Mouse (Mus musculus): ENCODE measurements around the gene Bnip3.

Gene Bnip3

GRCm38 (mm10) chr7:138909277-138910192 is at the start of gene Bnip3:
Bnip3 (minus strand) TSS chr7:138909519.
- in situ Hi-C loops (cut with MboI, MseI), result no loop called here

GRCm38 (mm10) chr7:138957106-138957505 is 47.8 kb upstream of the Bnip3 start:
- in situ Hi-C loops (cut with MboI, MseI), result no loop called here

GRCm38 (mm10) chr7:138955787-138956186 is 46.5 kb upstream of the Bnip3 start:
- in situ Hi-C loops (cut with MboI, MseI), result no loop called here

- in situ Hi-C loops (cut with MboI, MseI), result no loop called here
Measured at GRCm38 (mm10) chr7:138948309-138948708, 39.0 kb upstream of the Bnip3 start.

GRCm38 (mm10) chr7:138947741-138948140 is 38.4 kb upstream of the Bnip3 start:
- in situ Hi-C loops (cut with MboI, MseI), result no loop called here

- in situ Hi-C loops (cut with MboI, MseI), result no loop called here
Measured at GRCm38 (mm10) chr7:138945668-138946067, 36.3 kb upstream of the Bnip3 start.

- in situ Hi-C loops (cut with MboI, MseI), result no loop called here
Measured at GRCm38 (mm10) chr7:138942301-138942700, 33.0 kb upstream of the Bnip3 start.

- in situ Hi-C loops (cut with MboI, MseI), result no loop called here
Measured at GRCm38 (mm10) chr7:138941571-138941970, 32.3 kb upstream of the Bnip3 start.

GRCm38 (mm10) chr7:138940612-138941461 is 31.5 kb upstream of the Bnip3 start, which contains the start of gene Jakmip3:
Jakmip3 (plus strand) TSS chr7:138940730.
- in situ Hi-C loops (cut with MboI, MseI), result no loop called here

- in situ Hi-C loops (cut with MboI, MseI), result no loop called here
Measured at GRCm38 (mm10) chr7:138940256-138940611, 30.9 kb upstream of the Bnip3 start.

- in situ Hi-C loops (cut with MboI, MseI), result no loop called here
Measured at GRCm38 (mm10) chr7:138938991-138939390, 29.7 kb upstream of the Bnip3 start.

- in situ Hi-C loops (cut with MboI, MseI), result no loop called here
Measured at GRCm38 (mm10) chr7:138934523-138934922, 25.2 kb upstream of the Bnip3 start.

GRCm38 (mm10) chr7:138928456-138928855 is 19.1 kb upstream of the Bnip3 start:
- in situ Hi-C loops (cut with MboI, MseI), result no loop called here

- in situ Hi-C loops (cut with MboI, MseI), result loop anchor here (5.0 kb wide), 1 partner anchor 82 kb away; no protein-coding TSS in a partner anchor
Measured at GRCm38 (mm10) chr7:138923756-138924425, 14.6 kb upstream of the Bnip3 start.

- in situ Hi-C loops (cut with MboI, MseI), result loop anchor here (5.0 kb wide), 1 partner anchor 79 kb away; no protein-coding TSS in a partner anchor
Measured at GRCm38 (mm10) chr7:138921611-138922010, 12.3 kb upstream of the Bnip3 start.

- in situ Hi-C loops (cut with MboI, MseI), result no loop called here
Measured at GRCm38 (mm10) chr7:138919156-138919944, 10.0 kb upstream of the Bnip3 start.

- in situ Hi-C loops (cut with MboI, MseI), result no loop called here
Measured at GRCm38 (mm10) chr7:138913616-138914015, 4.3 kb upstream of the Bnip3 start.

GRCm38 (mm10) chr7:138910193-138910562 is 859 bp upstream of the Bnip3 start:
- in situ Hi-C loops (cut with MboI, MseI), result no loop called here

GRCm38 (mm10) chr7:138908768-138909276 is 497 bp downstream of the Bnip3 start:
- in situ Hi-C loops (cut with MboI, MseI), result no loop called here

GRCm38 (mm10) chr7:138907976-138908375 is 1.3 kb downstream of the Bnip3 start:
- in situ Hi-C loops (cut with MboI, MseI), result no loop called here

GRCm38 (mm10) chr7:138907043-138907442 is 2.3 kb downstream of the Bnip3 start:
- in situ Hi-C loops (cut with MboI, MseI), result no loop called here

Data from T-helper 1 cell (primary cell).